Mouse (Mus musculus): ENCODE measurements at regions not wholly inside any gene's neighbourhood (a gene's known extent, or its start where the extent isn't known, plus 50 kb on each side); places are given as distances from the start of the nearest gene placed in this dataset.

- H3K4me1 ChIP-seq (ENCODE audit: control insufficient read depth, insufficient read depth, low read length) = no peaks in the 10 kb centered on the region
- TF ChIP-seq POLR2A (IDR thresholded peaks at IDR 0.05; ENCODE audit: control insufficient read depth, low read depth, low read length) (no peak), CTCF (IDR thresholded peaks at IDR 0.05; ENCODE audit: control insufficient read depth, insufficient read depth, insufficient replicate concordance, low read depth, low read length) (no peak)
Measured at GRCm38 (mm10) chr13:25554962-25555361, 284.7 kb upstream of the Nrsn1 start.

DNA sequence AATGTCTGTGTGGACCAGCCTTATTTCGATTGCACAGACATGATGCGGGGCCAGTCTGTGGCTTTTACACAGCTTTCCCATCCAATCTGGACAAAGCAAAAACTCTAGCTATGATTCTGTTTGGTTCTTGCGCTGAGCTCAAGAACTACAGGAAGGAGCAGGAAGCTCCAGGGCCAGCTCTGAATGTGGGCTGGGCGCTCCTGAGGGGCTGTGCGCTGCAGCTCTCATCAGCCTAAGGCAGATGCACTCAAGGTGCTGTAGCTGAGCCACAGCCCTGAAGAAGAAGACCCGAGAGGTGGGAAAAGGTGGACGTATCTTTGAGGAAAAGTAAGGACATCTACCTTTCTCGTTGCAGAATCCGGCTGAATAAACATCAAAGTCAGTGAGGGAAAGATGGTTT lies 278.2 kb upstream of the Nrsn1 start:
- Histone ChIP-seq H3K27me3 (ENCODE audit: control insufficient read depth, insufficient read depth, low read length) (no peaks in the 10 kb centered on the region), H3K27ac (ENCODE audit: control insufficient read depth, insufficient read depth, low read depth, low read length) (no peak overlapping the region), H3K36me3 (ENCODE audit: control insufficient read depth, insufficient read depth, low read length) (no peaks in the 10 kb centered on the region), H3K4me3 (ENCODE audit: control insufficient read depth, low read depth, low read length) (no peak overlapping the region), H3K4me1 (ENCODE audit: control insufficient read depth, insufficient read depth, low read length) (no peaks in the 10 kb centered on the region)
- no peak for TF ChIP-seq CTCF (IDR thresholded peaks at IDR 0.05; ENCODE audit: control insufficient read depth, insufficient read depth, insufficient replicate concordance, low read depth, low read length)
- TF ChIP-seq POLR2A (IDR thresholded peaks at IDR 0.05; ENCODE audit: control insufficient read depth, low read depth, low read length) = no peak

More at GRCm38 (mm10) chr13:25554962-25555361, 284.7 kb upstream of the Nrsn1 start:
- Histone ChIP-seq H3K27ac (ENCODE audit: control insufficient read depth, insufficient read depth, low read depth, low read length) (no peak overlapping the region), H3K27me3 (ENCODE audit: control insufficient read depth, insufficient read depth, low read length) (no peaks in the 10 kb centered on the region), H3K36me3 (ENCODE audit: control insufficient read depth, insufficient read depth, low read length) (no peaks in the 10 kb centered on the region), H3K4me3 (ENCODE audit: control insufficient read depth, low read depth, low read length) (no peak overlapping the region)

DNA sequence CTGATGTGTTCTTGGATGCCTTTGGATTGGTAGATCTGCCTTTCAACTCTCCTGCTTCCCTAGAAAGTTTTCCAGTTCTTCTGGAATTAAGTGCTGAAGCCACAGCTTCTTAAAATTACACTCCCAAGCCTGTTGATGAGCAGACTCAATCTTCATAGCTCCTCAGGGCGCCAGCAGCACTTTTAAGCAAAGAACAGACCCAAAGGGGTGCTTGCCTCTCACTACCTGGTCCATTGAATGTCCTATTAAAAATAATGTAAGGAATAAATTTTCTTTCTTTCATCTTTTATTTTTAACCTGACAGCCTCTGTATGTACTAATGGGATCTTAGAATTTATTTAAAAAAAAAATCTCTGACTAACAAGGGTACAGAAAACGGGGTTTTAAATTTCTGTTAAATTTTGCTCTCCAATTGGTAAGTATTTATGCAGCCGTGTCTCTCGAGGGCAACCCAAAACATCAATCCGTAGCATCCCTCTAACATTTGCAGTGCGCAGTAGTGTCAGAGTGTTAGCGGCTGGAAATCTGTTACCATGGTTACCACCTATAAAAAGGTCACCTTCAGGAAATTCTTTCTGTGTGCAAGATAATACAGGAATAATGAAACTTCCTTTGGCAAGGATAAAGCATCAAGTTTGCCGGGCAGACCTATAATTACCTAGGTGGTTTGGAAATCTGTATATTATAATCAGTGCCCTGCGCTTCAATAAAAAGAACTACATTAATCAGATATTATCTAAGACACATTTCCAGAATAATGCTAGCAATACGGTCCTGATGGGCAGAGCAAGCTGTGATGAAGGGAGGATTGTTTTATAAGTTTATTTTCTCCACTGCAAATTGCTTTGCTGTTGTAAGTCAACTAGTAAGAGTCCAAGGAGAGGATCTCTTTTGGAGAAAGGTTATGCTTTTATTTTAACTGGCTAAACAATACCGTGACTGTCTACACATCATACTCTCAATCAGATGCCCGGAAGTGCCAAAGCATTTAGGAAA lies 277.1 kb upstream of the Nrsn1 start:
- Histone ChIP-seq H3K36me3 (ENCODE audit: control insufficient read depth, insufficient read depth, low read length) (no peaks in the 10 kb centered on the region), H3K4me1 (ENCODE audit: control insufficient read depth, insufficient read depth, low read length) (no peaks in the 10 kb centered on the region), H3K27me3 (ENCODE audit: control insufficient read depth, insufficient read depth, low read length) (no peaks in the 10 kb centered on the region), H3K27ac (ENCODE audit: control insufficient read depth, insufficient read depth, low read depth, low read length) (no peak overlapping the region), H3K4me3 (ENCODE audit: control insufficient read depth, low read depth, low read length) (no peak overlapping the region)
- TF ChIP-seq CTCF (IDR thresholded peaks at IDR 0.05; ENCODE audit: control insufficient read depth, insufficient read depth, insufficient replicate concordance, low read depth, low read length) (no peak), POLR2A (IDR thresholded peaks at IDR 0.05; ENCODE audit: control insufficient read depth, low read depth, low read length) (no peak)

DNA sequence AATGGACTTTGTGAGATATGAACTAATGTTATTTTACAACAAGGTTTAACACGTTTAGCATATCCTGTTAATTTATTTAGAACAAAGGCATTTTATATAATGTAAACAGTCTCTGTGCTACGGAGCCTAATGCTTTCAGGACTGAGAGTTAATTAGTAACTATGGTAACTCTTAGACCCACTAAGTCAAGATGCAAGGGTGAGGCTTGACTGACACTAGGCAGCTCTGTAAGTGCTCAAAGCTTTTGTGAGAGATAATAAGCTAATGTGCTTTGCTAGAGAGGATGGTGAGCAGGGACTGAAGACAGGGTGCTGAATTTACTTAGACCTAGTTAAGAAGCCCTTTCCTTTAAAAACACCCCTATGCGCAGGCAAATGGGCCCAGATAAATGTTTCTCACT lies 253.8 kb upstream of the Nrsn1 start:
- Histone ChIP-seq H3K27me3 (ENCODE audit: control insufficient read depth, insufficient read depth, low read length) (no peaks in the 10 kb centered on the region), H3K4me3 (ENCODE audit: control insufficient read depth, low read depth, low read length) (no peak overlapping the region), H3K4me1 (ENCODE audit: control insufficient read depth, insufficient read depth, low read length) (no peaks in the 10 kb centered on the region), H3K36me3 (ENCODE audit: control insufficient read depth, insufficient read depth, low read length) (no peaks in the 10 kb centered on the region), H3K27ac (ENCODE audit: control insufficient read depth, insufficient read depth, low read depth, low read length) (no peak overlapping the region)
- TF ChIP-seq POLR2A (IDR thresholded peaks at IDR 0.05; ENCODE audit: control insufficient read depth, low read depth, low read length) (no peak), CTCF (IDR thresholded peaks at IDR 0.05; ENCODE audit: control insufficient read depth, insufficient read depth, insufficient replicate concordance, low read depth, low read length) (no peak)

DNA sequence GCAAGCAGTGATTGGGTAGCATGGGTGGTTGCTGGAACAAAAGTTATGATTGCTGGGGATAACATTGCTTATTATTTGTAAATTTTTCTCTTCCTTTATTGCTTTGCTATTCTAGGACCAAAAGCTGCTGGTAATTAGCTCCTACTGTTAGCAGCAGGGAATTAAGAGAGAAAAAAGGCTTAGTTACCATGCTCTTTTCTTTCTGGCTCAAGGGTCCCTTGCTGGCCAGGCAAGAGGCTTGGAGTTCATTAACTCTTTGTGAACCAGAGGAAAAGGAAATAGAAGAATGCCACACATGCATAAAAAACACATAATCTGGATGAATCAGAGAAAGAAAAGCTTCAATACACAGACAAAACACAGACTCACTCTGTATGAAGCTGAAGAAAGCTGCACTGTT lies 237.1 kb upstream of the Nrsn1 start:
- no peak overlapping the region for H3K27ac ChIP-seq (ENCODE audit: control insufficient read depth, insufficient read depth, low read depth, low read length)
- H3K4me3 ChIP-seq (ENCODE audit: control insufficient read depth, low read depth, low read length) = no peak overlapping the region
- no peaks in the 10 kb centered on the region for H3K27me3 ChIP-seq (ENCODE audit: control insufficient read depth, insufficient read depth, low read length)
- TF ChIP-seq POLR2A (IDR thresholded peaks at IDR 0.05; ENCODE audit: control insufficient read depth, low read depth, low read length) (no peak), CTCF (IDR thresholded peaks at IDR 0.05; ENCODE audit: control insufficient read depth, insufficient read depth, insufficient replicate concordance, low read depth, low read length) (no peak)
- no peaks in the 10 kb centered on the region for H3K4me1 ChIP-seq (ENCODE audit: control insufficient read depth, insufficient read depth, low read length)
- H3K36me3 ChIP-seq (ENCODE audit: control insufficient read depth, insufficient read depth, low read length) = no peaks in the 10 kb centered on the region

DNA sequence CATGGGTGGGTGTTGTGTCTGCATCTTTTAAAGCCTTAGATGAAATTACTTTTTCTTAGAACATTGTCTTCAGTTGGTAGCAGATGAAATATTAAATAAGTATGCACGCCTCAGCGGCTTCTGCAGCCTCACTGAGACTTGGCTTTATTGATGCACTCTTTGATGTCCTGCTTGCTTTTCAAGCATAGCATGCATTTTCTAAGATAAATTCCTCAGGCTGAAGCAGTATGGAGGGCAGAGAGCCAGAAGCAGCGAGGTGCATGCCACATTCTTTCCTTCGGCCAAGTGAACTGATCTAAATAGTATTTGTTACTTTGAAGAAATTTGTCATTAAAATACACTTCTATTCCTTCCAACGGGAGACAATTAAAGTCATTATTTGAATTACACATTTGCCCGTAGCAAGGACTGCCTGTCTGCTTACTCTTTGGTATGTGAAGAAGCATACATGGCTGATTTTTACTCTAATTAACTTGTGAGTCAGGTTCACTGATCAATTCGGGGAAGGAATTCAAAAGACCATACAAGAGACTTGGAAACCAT lies 224.3 kb upstream of the Nrsn1 start:
- H3K4me1 ChIP-seq (ENCODE audit: control insufficient read depth, insufficient read depth, low read length) = no peaks in the 10 kb centered on the region
- no peaks in the 10 kb centered on the region for H3K36me3 ChIP-seq (ENCODE audit: control insufficient read depth, insufficient read depth, low read length)
- no peak for TF ChIP-seq POLR2A (IDR thresholded peaks at IDR 0.05; ENCODE audit: control insufficient read depth, low read depth, low read length)
- TF ChIP-seq CTCF (IDR thresholded peaks at IDR 0.05; ENCODE audit: control insufficient read depth, insufficient read depth, insufficient replicate concordance, low read depth, low read length) = no peak
- H3K27me3 ChIP-seq (ENCODE audit: control insufficient read depth, insufficient read depth, low read length) = no peaks in the 10 kb centered on the region
- no peak overlapping the region for H3K4me3 ChIP-seq (ENCODE audit: control insufficient read depth, low read depth, low read length)
- no peak overlapping the region for H3K27ac ChIP-seq (ENCODE audit: control insufficient read depth, insufficient read depth, low read depth, low read length)

DNA sequence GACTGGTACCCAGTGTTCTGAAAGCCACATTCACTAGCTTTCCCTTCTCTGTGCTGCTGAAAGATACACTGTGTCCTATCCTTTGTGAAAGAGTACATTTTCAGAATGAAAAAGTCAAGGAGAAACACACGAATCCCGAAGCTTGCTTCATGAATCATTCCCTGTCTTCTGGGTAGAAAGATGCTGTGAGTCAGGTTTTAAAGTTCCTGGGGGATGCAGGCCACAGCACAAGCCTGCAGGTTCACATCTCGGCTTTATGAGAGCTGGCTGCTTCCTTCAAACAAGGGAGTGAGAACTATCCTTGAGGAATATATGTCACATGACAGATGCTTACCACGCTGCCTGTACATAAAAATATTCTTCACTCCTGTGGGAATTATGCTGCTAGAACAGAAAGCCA lies 219.7 kb upstream of the Nrsn1 start:
- Histone ChIP-seq H3K4me3 (ENCODE audit: control insufficient read depth, low read depth, low read length) (no peak overlapping the region), H3K27me3 (ENCODE audit: control insufficient read depth, insufficient read depth, low read length) (no peaks in the 10 kb centered on the region), H3K27ac (ENCODE audit: control insufficient read depth, insufficient read depth, low read depth, low read length) (no peak overlapping the region), H3K4me1 (ENCODE audit: control insufficient read depth, insufficient read depth, low read length) (no peaks in the 10 kb centered on the region), H3K36me3 (ENCODE audit: control insufficient read depth, insufficient read depth, low read length) (no peaks in the 10 kb centered on the region)
- no peak for TF ChIP-seq POLR2A (IDR thresholded peaks at IDR 0.05; ENCODE audit: control insufficient read depth, low read depth, low read length)
- TF ChIP-seq CTCF (IDR thresholded peaks at IDR 0.05; ENCODE audit: control insufficient read depth, insufficient read depth, insufficient replicate concordance, low read depth, low read length) = no peak
